Mouse (Mus musculus): ENCODE data around the gene Pklr. TPM values are rescaled to one million over a fixed set of nuclear protein-coding genes. Genes with fewer than 3 reads are reported as not detected.
A peak's percentile ranks its signal among the peaks of the same experiment; 100 is the strongest.

The Pklr gene
- total and polyA plus RNA-seq, 2 experiments from 2014 or later, result 0.05 TPM; not detected in 1

- ATAC-seq (ENCODE audit: low FRiP score) (no peak), DNase-seq (ENCODE audit: low spot score) (no peak)
- no peak overlapping the region for H3K9ac ChIP-seq (replicated peaks; ENCODE audit: low read length, poor library complexity, severe bottlenecking)
- no peak overlapping the region for H3K27ac ChIP-seq (ENCODE audit: low read depth, low read length)
- no peak overlapping the region for H3K4me3 ChIP-seq (ENCODE audit: low read depth, low read length)
- no peaks in the 10 kb centered on the region for H3K27me3 ChIP-seq (ENCODE audit: insufficient read depth, low read length)
- H3K9me3 ChIP-seq (ENCODE audit: low read length), result no peaks in the 10 kb centered on the region
- no peak for TF ChIP-seq CTCF (IDR thresholded peaks at IDR 0.05)
- H3K4me2 ChIP-seq (ENCODE audit: low read depth, low read length, poor library complexity, severe bottlenecking), result no peak overlapping the region
- no peaks in the 10 kb centered on the region for H3K4me1 ChIP-seq (ENCODE audit: insufficient read depth, low read length)
- WGBS, result 85% methylated on average over 10 of the region's 10 CpGs
- H3K36me3 ChIP-seq (ENCODE audit: insufficient read depth, low read length), result no peaks in the 10 kb centered on the region
Measured at GRCm38 (mm10) chr3:89144821-89145220, 8.9 kb downstream of the Pklr start.

- no peak for TF ChIP-seq CTCF (IDR thresholded peaks at IDR 0.05)
Measured at GRCm38 (mm10) chr3:89145566-89145965, 9.6 kb downstream of the Pklr start.

GRCm38 (mm10) chr3:89147101-89147978 is 11.4 kb downstream of the Pklr start:
- Histone ChIP-seq H3K4me2 (ENCODE audit: low read depth, low read length, poor library complexity, severe bottlenecking) (no peak overlapping the region), H3K9me3 (ENCODE audit: low read length) (no peaks in the 10 kb centered on the region), H3K36me3 (ENCODE audit: insufficient read depth, low read length) (peaks cover 12% of the 10 kb centered on the region), H3K9ac (replicated peaks; ENCODE audit: low read length, poor library complexity, severe bottlenecking) (no peak overlapping the region), H3K27ac (ENCODE audit: low read depth, low read length) (no peak overlapping the region), H3K4me3 (ENCODE audit: low read depth, low read length) (no peak overlapping the region), H3K27me3 (ENCODE audit: insufficient read depth, low read length) (no peaks in the 10 kb centered on the region), H3K4me1 (ENCODE audit: insufficient read depth, low read length) (no peaks in the 10 kb centered on the region)
- ATAC-seq (ENCODE audit: low FRiP score) (no peak), DNase-seq (ENCODE audit: low spot score) (no peak)
- TF ChIP-seq CTCF (IDR thresholded peaks at IDR 0.05), result peak; percentile 25; the same call in 1 of the 2 replicates
- WGBS, result 28% methylated on average over 26 of the region's 26 CpGs

More at GRCm38 (mm10) chr3:89145566-89145965, 9.6 kb downstream of the Pklr start:
- ATAC-seq (ENCODE audit: low FRiP score) (no peak), DNase-seq (ENCODE audit: low spot score) (no peak)
- no peak overlapping the region for H3K4me2 ChIP-seq (ENCODE audit: low read depth, low read length, poor library complexity, severe bottlenecking)
- no peak overlapping the region for H3K27ac ChIP-seq (ENCODE audit: low read depth, low read length)
- H3K36me3 ChIP-seq (ENCODE audit: insufficient read depth, low read length), result peaks cover 4% of the 10 kb centered on the region
- no peak overlapping the region for H3K9ac ChIP-seq (replicated peaks; ENCODE audit: low read length, poor library complexity, severe bottlenecking)
- no peak overlapping the region for H3K4me3 ChIP-seq (ENCODE audit: low read depth, low read length)
- H3K4me1 ChIP-seq (ENCODE audit: insufficient read depth, low read length), result no peaks in the 10 kb centered on the region
- no peaks in the 10 kb centered on the region for H3K9me3 ChIP-seq (ENCODE audit: low read length)
- H3K27me3 ChIP-seq (ENCODE audit: insufficient read depth, low read length), result no peaks in the 10 kb centered on the region
- WGBS, result 24% methylated on average over 8 of the region's 8 CpGs

GRCm38 (mm10) chr3:89147979-89148311 is 12.0 kb downstream of the Pklr start:
- H3K27ac ChIP-seq (ENCODE audit: low read depth, low read length), result no peak overlapping the region
- H3K9ac ChIP-seq (replicated peaks; ENCODE audit: low read length, poor library complexity, severe bottlenecking), result no peak overlapping the region
- WGBS, result 19% methylated on average over 15 of the region's 15 CpGs
- DNase-seq (ENCODE audit: low spot score) (no peak), ATAC-seq (ENCODE audit: low FRiP score) (no peak)
- H3K27me3 ChIP-seq (ENCODE audit: insufficient read depth, low read length), result no peaks in the 10 kb centered on the region
- H3K36me3 ChIP-seq (ENCODE audit: insufficient read depth, low read length), result peaks cover 12% of the 10 kb centered on the region
- H3K4me3 ChIP-seq (ENCODE audit: low read depth, low read length), result no peak overlapping the region
- TF ChIP-seq CTCF (IDR thresholded peaks at IDR 0.05), result no peak
- H3K4me1 ChIP-seq (ENCODE audit: insufficient read depth, low read length), result no peaks in the 10 kb centered on the region
- H3K9me3 ChIP-seq (ENCODE audit: low read length), result no peaks in the 10 kb centered on the region
- H3K4me2 ChIP-seq (ENCODE audit: low read depth, low read length, poor library complexity, severe bottlenecking), result no peak overlapping the region

- WGBS, result 72% methylated on average over 14 of the region's 14 CpGs
- no peak overlapping the region for H3K4me3 ChIP-seq (ENCODE audit: low read depth, low read length)
Measured at GRCm38 (mm10) chr3:89148567-89148966, 12.6 kb downstream of the Pklr start.

GRCm38 (mm10) chr3:89152084-89152835 is 16.3 kb downstream of the Pklr start:
- no peak overlapping the region for H3K27ac ChIP-seq (ENCODE audit: low read depth, low read length)
- DNase-seq (ENCODE audit: low spot score) (no peak), ATAC-seq (ENCODE audit: low FRiP score) (no peak)
- TF ChIP-seq CTCF (IDR thresholded peaks at IDR 0.05), result no peak
- 72% methylated on average over 17 of the region's 17 CpGs for WGBS
- H3K9ac ChIP-seq (replicated peaks; ENCODE audit: low read length, poor library complexity, severe bottlenecking), result no peak overlapping the region
- H3K4me3 ChIP-seq (ENCODE audit: low read depth, low read length), result no peak overlapping the region
- H3K27me3 ChIP-seq (ENCODE audit: insufficient read depth, low read length), result no peaks in the 10 kb centered on the region
- H3K4me2 ChIP-seq (ENCODE audit: low read depth, low read length, poor library complexity, severe bottlenecking), result no peak overlapping the region
- peaks cover 12% of the 10 kb centered on the region for H3K36me3 ChIP-seq (ENCODE audit: insufficient read depth, low read length)
- no peaks in the 10 kb centered on the region for H3K4me1 ChIP-seq (ENCODE audit: insufficient read depth, low read length)
- H3K9me3 ChIP-seq (ENCODE audit: low read length), result no peaks in the 10 kb centered on the region

More at GRCm38 (mm10) chr3:89148567-89148966, 12.6 kb downstream of the Pklr start:
- H3K4me2 ChIP-seq (ENCODE audit: low read depth, low read length, poor library complexity, severe bottlenecking), result no peak overlapping the region
- H3K9ac ChIP-seq (replicated peaks; ENCODE audit: low read length, poor library complexity, severe bottlenecking), result no peak overlapping the region
- no peak overlapping the region for H3K27ac ChIP-seq (ENCODE audit: low read depth, low read length)
- H3K27me3 ChIP-seq (ENCODE audit: insufficient read depth, low read length), result no peaks in the 10 kb centered on the region
- no peak for TF ChIP-seq CTCF (IDR thresholded peaks at IDR 0.05)
- H3K36me3 ChIP-seq (ENCODE audit: insufficient read depth, low read length), result peaks cover 12% of the 10 kb centered on the region
- DNase-seq (ENCODE audit: low spot score) (no peak), ATAC-seq (ENCODE audit: low FRiP score) (no peak)
- H3K4me1 ChIP-seq (ENCODE audit: insufficient read depth, low read length), result no peaks in the 10 kb centered on the region
- H3K9me3 ChIP-seq (ENCODE audit: low read length), result no peaks in the 10 kb centered on the region
